Mouse (Mus musculus): ENCODE results near the gene Snx7. TPM values are rescaled to one million over a fixed set of nuclear protein-coding genes. Genes with fewer than 3 reads are reported as not detected.

Snx7 gene
- polyA plus RNA-seq, 1 experiment, result 12.7 TPM

- TF ChIP-seq CTCF (IDR thresholded peaks at IDR 0.05; ENCODE audit: low read depth, low read length) (no peak), POLR2A (IDR thresholded peaks at IDR 0.05; ENCODE audit: borderline replicate concordance, low read depth, low read length) (no peak)
- Histone ChIP-seq H3K4me1 (ENCODE audit: control insufficient read depth, insufficient read depth, low read length) (peaks cover 3% of the 10 kb centered on the region; the same call in 1 of the 2 replicates), H3K27ac (ENCODE audit: insufficient read depth, low read depth, low read length) (no peak overlapping the region), H3K4me3 (ENCODE audit: insufficient read depth, low read length) (no peak overlapping the region)
These were observed 81.5 kb downstream of the Snx7 start for GRCm38 (mm10) chr3:117787247-117787646.

- Histone ChIP-seq H3K4me1 (ENCODE audit: control insufficient read depth, insufficient read depth, low read length) (no peaks in the 10 kb centered on the region), H3K27ac (ENCODE audit: insufficient read depth, low read depth, low read length) (no peak overlapping the region), H3K4me3 (ENCODE audit: insufficient read depth, low read length) (no peak overlapping the region)
- TF ChIP-seq CTCF (IDR thresholded peaks at IDR 0.05; ENCODE audit: low read depth, low read length), result no peak
- no peak for TF ChIP-seq POLR2A (IDR thresholded peaks at IDR 0.05; ENCODE audit: borderline replicate concordance, low read depth, low read length)
These were observed 116.5 kb downstream of the Snx7 start for GRCm38 (mm10) chr3:117752151-117752757.

GRCm38 (mm10) chr3:117751665-117752064 lies 117.1 kb downstream of the Snx7 start:
- H3K4me3 ChIP-seq (ENCODE audit: insufficient read depth, low read length), result no peak overlapping the region
- H3K27ac ChIP-seq (ENCODE audit: insufficient read depth, low read depth, low read length), result no peak overlapping the region
- TF ChIP-seq CTCF (IDR thresholded peaks at IDR 0.05; ENCODE audit: low read depth, low read length), result no peak

GRCm38 (mm10) chr3:117749256-117749655 lies 119.5 kb downstream of the Snx7 start:
- H3K4me1 ChIP-seq (ENCODE audit: control insufficient read depth, insufficient read depth, low read length), result no peaks in the 10 kb centered on the region
- TF ChIP-seq CTCF (IDR thresholded peaks at IDR 0.05; ENCODE audit: low read depth, low read length) (no peak), POLR2A (IDR thresholded peaks at IDR 0.05; ENCODE audit: borderline replicate concordance, low read depth, low read length) (no peak)
- no peak overlapping the region for H3K27ac ChIP-seq (ENCODE audit: insufficient read depth, low read depth, low read length)
- H3K4me3 ChIP-seq (ENCODE audit: insufficient read depth, low read length), result no peak overlapping the region

More at GRCm38 (mm10) chr3:117751665-117752064, 117.1 kb downstream of the Snx7 start:
- H3K4me1 ChIP-seq (ENCODE audit: control insufficient read depth, insufficient read depth, low read length), result no peaks in the 10 kb centered on the region

GRCm38 (mm10) chr3:117739760-117740159 lies 129.0 kb downstream of the Snx7 start:
- Histone ChIP-seq H3K4me1 (ENCODE audit: control insufficient read depth, insufficient read depth, low read length) (peaks cover 8% of the 10 kb centered on the region), H3K27ac (ENCODE audit: insufficient read depth, low read depth, low read length) (no peak overlapping the region), H3K4me3 (ENCODE audit: insufficient read depth, low read length) (no peak overlapping the region)
- TF ChIP-seq CTCF (IDR thresholded peaks at IDR 0.05; ENCODE audit: low read depth, low read length), result no peak
- no peak for TF ChIP-seq POLR2A (IDR thresholded peaks at IDR 0.05; ENCODE audit: borderline replicate concordance, low read depth, low read length)

DNA sequence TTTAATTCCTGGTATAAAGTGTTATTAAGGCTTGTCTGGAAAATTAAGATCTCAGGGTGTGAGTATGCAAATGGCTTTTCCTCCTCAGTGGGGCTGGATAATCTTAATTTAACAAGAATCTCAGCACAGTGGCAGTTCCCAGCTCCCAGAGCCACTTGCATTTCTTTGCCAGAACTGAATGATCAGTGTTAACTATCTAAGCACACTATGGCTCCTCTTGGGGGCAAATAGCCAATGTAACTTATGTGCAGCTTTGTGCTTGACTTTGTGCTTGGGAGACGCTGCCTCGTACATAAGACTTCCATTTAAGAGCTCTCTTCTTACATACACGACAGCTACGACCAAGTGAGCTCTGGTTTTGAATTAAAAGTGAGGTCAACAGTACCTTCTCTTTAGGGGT lies 136.1 kb downstream of the Snx7 start:
- Histone ChIP-seq H3K27ac (ENCODE audit: insufficient read depth, low read depth, low read length) (no peak overlapping the region), H3K4me1 (ENCODE audit: control insufficient read depth, insufficient read depth, low read length) (peaks cover 3% of the 10 kb centered on the region), H3K4me3 (ENCODE audit: insufficient read depth, low read length) (no peak overlapping the region)
- no peak for TF ChIP-seq POLR2A (IDR thresholded peaks at IDR 0.05; ENCODE audit: borderline replicate concordance, low read depth, low read length)
- no peak for TF ChIP-seq CTCF (IDR thresholded peaks at IDR 0.05; ENCODE audit: low read depth, low read length)

Measured in bone marrow macrophage, adult 2 months (primary cell).